Mouse (Mus musculus) midbrain, embryonic 15.5 days (tissue): ENCODE results near the gene Fbrs. TPM values are rescaled to one million over a fixed set of nuclear protein-coding genes. Genes with fewer than 3 reads are reported as not detected.
"Not testable (repeated sequence)": the region's sequence is repeated elsewhere in the genome, so short reads cannot be mapped to it uniquely, and the experiment has no call there.

Source experiments
- ATAC-seq: fragments of 200-750 bp; cut with Nextera tagmentation; replicated peaks from 2 replicates; pipeline ENCODE4 v1.8.0; 2017; ENCODE audit warnings: moderate TSS enrichment
- H3K27ac ChIP-seq: fragments of 300-500 bp; sonication (generic); 2 replicates; pipeline ENCODE4 v1.5.1; 2015; ENCODE audit warnings: mild to moderate bottlenecking, inconsistent platforms
- H3K27me3 ChIP-seq: fragments of 300-500 bp; sonication (generic); replicated peaks from 2 replicates; pipeline ENCODE4 v1.6.1; 2015; ENCODE audit warnings: inconsistent platforms
- H3K36me3 ChIP-seq: fragments of 300-500 bp; sonication (generic); replicated peaks from 2 replicates; pipeline ENCODE4 v1.6.1; 2015; ENCODE audit warnings: inconsistent platforms
- H3K4me1 ChIP-seq: fragments of 300-500 bp; sonication (generic); 2 replicates; pipeline ENCODE4 v1.6.1; 2015; ENCODE audit warnings: inconsistent platforms
- H3K4me2 ChIP-seq: fragments of 300-500 bp; sonication (generic); 2 replicates; pipeline ENCODE4 v1.6.1; 2015; ENCODE audit warnings: inconsistent platforms, mild to moderate bottlenecking, moderate library complexity
- H3K4me3 ChIP-seq: fragments of 300-500 bp; sonication (generic); 2 replicates; pipeline ENCODE4 v1.5.1; 2015; ENCODE audit warnings: mild to moderate bottlenecking, inconsistent platforms
- H3K9ac ChIP-seq: fragments of 300-500 bp; sonication (generic); 2 replicates; pipeline ENCODE4 v1.6.1; 2015; ENCODE audit warnings: mild to moderate bottlenecking, inconsistent platforms
- H3K9me3 ChIP-seq: fragments of 300-500 bp; sonication (generic); 2 replicates; pipeline ENCODE4 v1.6.1; 2016; ENCODE audit warnings: inconsistent platforms
- WGBS: fragments of 180-500 bp; shearing (Covaris S2); methylation state at CpG from one replicate; pipeline ENCODE4 v1.1.7; 2015; ENCODE audit warnings: mixed read lengths; 5-methylcytosine and 5-hydroxymethylcytosine counted together
- polyA plus RNA-seq: library from polyadenylated mRNA; unstranded; fragments of >200 nt; fragmentation: Nextera tagmentation; extraction: Ambion mirVana; gene quantifications from 2 replicates; pipeline ENCODE4 v1.2.1, GENCODE M21; 2015

Gene Fbrs
- polyA plus RNA-seq, 1 experiment from 2014 or later: 15.9 TPM

DNA sequence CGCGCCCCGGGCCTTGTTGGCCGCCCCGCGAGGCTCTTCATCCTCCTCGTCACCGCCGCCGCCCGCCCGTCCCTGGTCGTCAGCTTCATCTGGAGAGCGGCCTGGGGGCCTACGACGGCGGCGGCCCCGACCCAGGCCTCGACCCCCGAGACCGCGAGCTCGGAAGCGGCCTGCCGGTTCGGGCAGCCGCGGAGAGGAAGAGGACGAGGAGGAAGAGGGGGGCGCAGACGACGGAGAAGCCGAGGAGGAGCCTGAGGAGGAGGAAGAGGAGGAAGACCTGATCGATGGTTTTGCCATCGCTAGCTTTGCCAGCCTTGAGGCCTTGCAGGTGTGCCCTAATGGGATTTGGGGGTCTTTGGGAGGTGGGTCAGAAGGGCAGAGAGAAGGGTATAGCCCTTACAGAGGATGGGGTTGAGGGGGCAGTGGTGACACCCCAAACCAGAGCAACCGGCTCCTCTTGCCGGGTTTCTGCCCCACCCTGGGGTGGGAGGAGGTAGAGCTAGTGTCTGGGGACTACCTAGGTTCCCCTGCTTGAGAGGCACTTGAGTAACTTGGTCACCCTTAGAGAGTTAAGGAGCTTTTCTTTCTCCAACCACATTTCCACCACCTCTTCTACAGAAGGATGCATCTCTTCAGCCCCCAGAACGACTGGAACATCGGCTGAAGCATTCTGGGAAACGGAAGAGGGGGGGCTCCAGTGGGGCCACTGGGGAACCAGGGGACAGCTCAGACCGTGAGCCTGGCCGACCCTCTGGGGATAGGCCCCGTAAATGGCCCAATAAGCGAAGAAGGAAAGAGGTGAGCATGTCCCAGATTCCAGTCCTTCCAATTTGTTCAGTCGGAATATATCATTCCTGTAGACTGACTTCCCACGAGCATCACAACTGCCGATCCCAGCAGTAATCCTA lies 573 bp downstream of the Fbrs start:
- ATAC-seq: no peak
- Histone ChIP-seq H3K4me1 (peaks cover 28% of the 10 kb centered on the region), H3K27ac (peak overlapping the region; percentile 96), H3K9ac (peak overlapping the region; percentile 93), H3K4me2 (peak overlapping the region; percentile 94), H3K36me3 (peaks cover 40% of the 10 kb centered on the region), H3K27me3 (no peaks in the 10 kb centered on the region), H3K9me3 (no peaks in the 10 kb centered on the region), H3K4me3 (peak overlapping the region; percentile 86)
- WGBS: 4% methylated on average over 45 of the region's 48 CpGs

DNA sequence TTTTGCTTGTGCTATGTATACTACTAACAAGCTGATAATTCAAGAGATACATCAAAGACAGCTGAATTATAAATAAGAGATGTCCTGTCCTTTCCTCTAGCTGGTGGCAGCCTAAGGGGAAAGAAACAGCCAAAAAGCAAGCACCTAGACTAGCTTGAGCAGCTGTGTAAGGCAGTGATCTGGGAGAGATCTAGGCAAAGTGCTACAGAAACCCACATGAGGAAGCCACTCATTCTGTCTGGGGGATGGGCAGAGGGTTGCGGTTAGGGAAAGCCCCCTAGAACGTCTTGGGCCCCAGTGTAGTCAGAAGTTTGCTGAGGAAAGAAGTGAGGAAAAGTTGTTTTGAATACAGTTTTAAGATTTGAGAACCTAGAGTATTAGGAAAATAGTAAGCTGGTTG lies 1.3 kb downstream of the Fbrs start:
- no peak for ATAC-seq
- Histone ChIP-seq H3K36me3 (peaks cover 34% of the 10 kb centered on the region), H3K9ac (peak overlapping the region; percentile 93), H3K4me2 (peak overlapping the region; percentile 94), H3K4me1 (peaks cover 28% of the 10 kb centered on the region), H3K9me3 (no peaks in the 10 kb centered on the region), H3K27ac (no peak overlapping the region), H3K4me3 (peak overlapping the region; percentile 86), H3K27me3 (no peaks in the 10 kb centered on the region)
- 69% methylated on average over 2 of the region's 2 CpGs for WGBS

DNA sequence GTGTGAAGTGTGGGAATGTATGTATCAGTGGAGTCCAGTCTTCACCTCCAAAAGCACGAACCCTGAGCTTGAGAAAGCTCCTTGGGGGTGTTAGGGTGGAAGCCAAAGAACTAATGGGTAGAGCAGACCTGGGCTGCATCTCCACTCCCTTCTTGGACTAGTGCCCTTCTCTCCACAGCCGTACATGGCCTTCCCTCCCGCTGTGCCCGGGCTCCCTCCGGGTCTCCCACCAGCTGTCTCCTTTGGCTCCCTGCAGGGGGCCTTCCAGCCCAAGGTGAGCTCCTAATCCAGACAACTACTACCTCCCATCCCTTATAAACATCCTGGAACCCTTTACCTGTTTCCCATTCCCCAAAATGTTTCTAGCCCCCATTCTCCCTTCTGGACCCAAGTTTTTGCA lies 6.4 kb downstream of the Fbrs start:
- Histone ChIP-seq H3K4me2 (no peak overlapping the region), H3K27me3 (no peaks in the 10 kb centered on the region), H3K4me3 (no peak overlapping the region), H3K4me1 (peaks cover 10% of the 10 kb centered on the region), H3K9ac (no peak overlapping the region), H3K27ac (no peak overlapping the region), H3K9me3 (no peaks in the 10 kb centered on the region), H3K36me3 (peaks cover 56% of the 10 kb centered on the region)
- 85% methylated on average over 5 of the region's 5 CpGs for WGBS
- ATAC-seq: no peak

DNA sequence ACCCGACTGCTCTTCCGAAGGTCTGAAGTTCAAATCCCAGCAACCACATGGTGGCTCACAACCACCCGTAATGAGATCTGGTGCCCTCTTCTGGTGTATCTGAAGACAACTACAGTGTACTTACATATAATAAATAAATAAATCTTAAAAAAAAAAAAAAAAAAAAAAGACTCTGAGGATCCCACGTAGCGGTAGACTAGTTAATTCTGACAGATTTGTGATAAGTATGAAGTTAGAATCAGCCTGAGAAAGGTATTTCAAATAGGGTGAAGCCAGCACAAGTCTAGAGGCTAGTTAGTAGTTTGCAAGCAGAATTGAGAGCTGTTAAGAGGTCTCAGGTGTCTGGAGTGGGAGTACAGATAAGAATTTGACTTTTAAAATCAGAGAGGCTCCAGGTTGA lies 9.4 kb downstream of the Fbrs start:
- H3K27ac ChIP-seq, H3K4me1 ChIP-seq, H3K4me2 ChIP-seq, H3K9ac ChIP-seq, ATAC-seq, H3K27me3 ChIP-seq, H3K4me3 ChIP-seq, H3K9me3 ChIP-seq: not testable (repeated sequence)
- peaks cover 57% of the 10 kb centered on the region for H3K36me3 ChIP-seq
- 80% methylated on average over 5 of the region's 5 CpGs for WGBS

DNA sequence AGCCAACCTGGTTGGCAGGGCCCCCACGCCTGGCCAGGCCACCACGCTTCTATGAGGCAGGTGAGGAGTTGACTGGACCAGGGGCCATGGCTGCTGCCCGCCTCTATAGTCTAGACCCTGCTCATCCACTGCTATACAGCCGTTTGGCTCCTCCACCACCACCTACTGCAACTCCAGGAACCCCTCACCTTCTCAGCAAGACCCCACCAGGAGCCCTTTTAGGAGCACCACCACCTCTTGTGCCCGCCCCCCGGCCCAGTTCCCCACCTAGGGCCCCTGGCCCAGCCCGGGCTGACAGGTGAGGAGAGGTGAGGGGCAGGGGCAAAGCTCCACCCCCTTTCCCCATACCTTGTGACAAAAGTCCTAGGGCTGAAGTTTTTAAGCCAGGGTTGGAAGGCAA lies 11.0 kb downstream of the Fbrs start:
- WGBS: 94% methylated on average over 7 of the region's 7 CpGs
- ATAC-seq: no peak

DNA sequence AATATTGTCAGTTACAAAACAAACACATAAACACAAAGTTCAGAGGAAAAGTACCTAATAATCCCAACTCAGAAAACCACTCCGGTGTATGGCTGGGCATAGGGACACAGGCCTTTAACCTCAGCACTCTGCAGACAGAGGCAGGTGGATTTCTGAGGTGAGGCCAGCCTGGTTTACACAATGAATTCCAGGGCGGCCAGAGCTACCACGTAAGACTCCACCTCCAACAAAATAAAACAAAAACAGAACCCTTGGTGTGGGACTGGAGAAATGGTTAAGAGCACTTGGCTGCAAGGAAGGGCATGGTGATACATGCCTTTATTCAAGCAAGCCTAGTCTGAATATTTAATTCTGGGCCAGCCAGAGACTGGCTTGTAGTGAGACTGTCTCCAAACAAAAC lies 12.8 kb downstream of the Fbrs start:
- Histone ChIP-seq H3K36me3 (peaks cover 46% of the 10 kb centered on the region), H3K4me3 (no peak overlapping the region), H3K4me2 (no peak overlapping the region), H3K4me1 (no peaks in the 10 kb centered on the region), H3K9me3 (no peaks in the 10 kb centered on the region), H3K27me3 (no peaks in the 10 kb centered on the region), H3K9ac (no peak overlapping the region), H3K27ac (no peak overlapping the region)
- no peak for ATAC-seq
- WGBS: 89% methylated on average over 3 of the region's 3 CpGs

More for the DNA sequence above, 11.0 kb downstream of the Fbrs start:
- Histone ChIP-seq H3K27me3 (no peaks in the 10 kb centered on the region), H3K9me3 (no peaks in the 10 kb centered on the region), H3K36me3 (peaks cover 46% of the 10 kb centered on the region), H3K4me3 (no peak overlapping the region), H3K4me2 (no peak overlapping the region), H3K4me1 (no peaks in the 10 kb centered on the region), H3K9ac (no peak overlapping the region), H3K27ac (no peak overlapping the region)

DNA sequence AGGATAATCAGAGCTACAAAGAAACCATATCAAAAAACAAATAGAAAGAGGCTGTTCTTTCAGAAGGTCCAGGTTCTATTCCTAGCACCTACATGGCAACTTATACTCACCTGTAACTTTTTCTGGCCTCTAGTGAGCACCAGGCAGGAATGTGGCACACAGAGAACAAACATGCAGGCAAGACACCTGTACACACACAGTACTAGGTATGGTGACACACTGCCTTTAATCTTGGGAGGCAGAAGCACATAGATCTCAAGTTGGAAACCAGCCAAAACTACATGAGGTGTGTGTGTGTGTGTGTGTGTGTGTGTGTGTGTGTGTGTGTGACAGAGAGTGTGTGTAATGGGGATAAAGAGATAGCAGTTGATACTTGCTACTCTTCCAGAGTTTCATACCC lies 15.6 kb downstream of the Fbrs start:
- H3K4me1 ChIP-seq: no peaks in the 10 kb centered on the region
- H3K9ac ChIP-seq: no peak overlapping the region
- no peak overlapping the region for H3K27ac ChIP-seq
- H3K27me3 ChIP-seq: no peaks in the 10 kb centered on the region
- no peaks in the 10 kb centered on the region for H3K9me3 ChIP-seq
- peaks cover 21% of the 10 kb centered on the region for H3K36me3 ChIP-seq
- H3K4me2 ChIP-seq: no peak overlapping the region
- no peak overlapping the region for H3K4me3 ChIP-seq
- no peak for ATAC-seq

DNA sequence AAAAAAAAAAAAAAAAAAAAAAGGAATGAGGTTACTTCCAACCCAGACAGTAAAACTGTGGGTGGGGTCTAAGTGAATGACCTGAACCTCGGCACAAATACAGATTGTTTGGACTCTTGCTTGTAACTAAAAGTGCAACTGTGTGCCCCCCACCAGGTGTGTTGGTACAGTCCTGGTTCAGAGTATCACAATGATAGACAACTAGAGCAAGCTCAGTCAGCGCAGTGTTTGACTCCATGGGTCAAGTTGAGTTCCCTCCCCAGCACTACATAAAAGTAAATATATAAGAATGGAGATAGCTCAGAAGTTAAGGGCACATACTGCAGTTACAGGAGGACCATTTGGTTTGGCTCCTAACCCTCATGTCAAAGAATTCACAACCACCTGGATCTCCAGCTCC lies 18.4 kb downstream of the Fbrs start:
- no peaks in the 10 kb centered on the region for H3K4me1 ChIP-seq
- no peak overlapping the region for H3K4me2 ChIP-seq
- no peaks in the 10 kb centered on the region for H3K36me3 ChIP-seq
- WGBS: 90% methylated on average over 2 of the region's 2 CpGs
- no peaks in the 10 kb centered on the region for H3K9me3 ChIP-seq
- no peak overlapping the region for H3K4me3 ChIP-seq
- H3K27ac ChIP-seq: no peak overlapping the region
- no peaks in the 10 kb centered on the region for H3K27me3 ChIP-seq
- H3K9ac ChIP-seq: no peak overlapping the region
- no peak for ATAC-seq

DNA sequence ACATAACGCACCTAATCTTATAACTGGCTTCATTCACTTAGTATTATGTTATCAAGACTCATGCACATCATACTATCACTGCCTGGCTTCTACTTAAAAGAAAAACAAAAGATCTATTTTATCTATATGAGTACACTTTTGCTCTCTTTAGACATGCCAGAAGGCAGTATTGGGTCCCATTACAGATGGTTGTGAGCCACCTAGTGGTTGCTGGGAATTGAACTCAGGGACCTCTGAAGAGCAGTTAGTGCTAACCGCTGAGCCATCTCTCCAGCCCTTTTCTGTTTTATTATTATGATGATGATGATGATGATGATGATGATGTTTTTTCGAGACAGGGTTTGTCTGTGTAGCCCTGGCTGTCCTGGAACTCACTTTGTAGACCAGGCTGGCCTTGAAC lies 19.4 kb downstream of the Fbrs start:
- Histone ChIP-seq H3K9me3 (no peaks in the 10 kb centered on the region), H3K4me2 (no peak overlapping the region), H3K4me3 (no peak overlapping the region), H3K9ac (no peak overlapping the region), H3K4me1 (no peaks in the 10 kb centered on the region), H3K27me3 (no peaks in the 10 kb centered on the region), H3K27ac (no peak overlapping the region), H3K36me3 (no peaks in the 10 kb centered on the region)
- 46% methylated on average over 3 of the region's 3 CpGs for WGBS
- ATAC-seq: no peak

DNA sequence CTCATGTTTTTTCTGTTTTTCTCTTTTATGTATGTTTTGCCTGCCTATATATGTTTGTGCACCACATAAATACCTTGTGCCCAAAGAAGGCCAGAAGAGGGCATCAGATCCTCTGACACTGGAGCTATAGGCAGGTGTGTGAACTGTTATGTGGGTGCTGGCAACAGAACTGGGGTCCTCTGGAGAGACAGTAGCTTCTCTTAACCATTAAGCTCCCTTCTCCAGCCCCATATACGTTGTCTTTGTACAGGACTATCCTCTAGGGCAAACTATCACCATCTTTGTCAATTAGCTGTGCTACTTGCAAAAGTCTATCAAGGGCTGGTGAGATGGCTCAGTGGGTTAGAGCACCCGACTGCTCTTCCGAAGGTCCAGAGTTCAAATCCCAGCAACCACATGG lies 29.3 kb downstream of the Fbrs start:
- WGBS: over 99% methylated on average over 3 of the region's 3 CpGs
- no peak overlapping the region for H3K27ac ChIP-seq
- no peak overlapping the region for H3K9ac ChIP-seq
- H3K27me3 ChIP-seq: no peaks in the 10 kb centered on the region
- peaks cover 9% of the 10 kb centered on the region for H3K4me1 ChIP-seq
- ATAC-seq: no peak
- H3K36me3 ChIP-seq: no peaks in the 10 kb centered on the region
- no peaks in the 10 kb centered on the region for H3K9me3 ChIP-seq
- no peak overlapping the region for H3K4me2 ChIP-seq
- H3K4me3 ChIP-seq: no peak overlapping the region

DNA sequence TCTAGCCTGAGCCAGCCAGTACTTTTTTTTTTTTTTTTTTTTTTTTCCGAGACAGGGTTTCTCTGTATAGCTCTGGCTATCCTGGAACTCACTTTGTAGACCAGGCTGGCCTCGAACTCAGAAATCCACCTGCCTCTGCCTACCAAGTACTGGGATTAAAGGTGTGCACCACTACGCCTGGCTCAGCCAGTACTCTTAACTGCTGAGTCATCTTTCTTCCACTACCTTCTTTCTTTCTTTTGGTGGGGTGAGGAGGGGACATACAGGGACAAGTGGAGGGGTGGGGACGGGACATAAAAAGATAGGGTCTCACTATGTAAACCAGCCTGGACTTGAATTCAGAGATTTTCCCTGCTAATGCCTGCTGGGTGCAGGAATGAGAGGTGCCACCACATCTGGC lies 30.8 kb downstream of the Fbrs start:
- peaks cover 18% of the 10 kb centered on the region for H3K4me1 ChIP-seq
- H3K27me3 ChIP-seq, H3K9me3 ChIP-seq, H3K9ac ChIP-seq, H3K36me3 ChIP-seq, ATAC-seq, H3K4me2 ChIP-seq, H3K4me3 ChIP-seq, H3K27ac ChIP-seq: not testable (repeated sequence)
- WGBS: 92% methylated on average over 4 of the region's 4 CpGs

DNA sequence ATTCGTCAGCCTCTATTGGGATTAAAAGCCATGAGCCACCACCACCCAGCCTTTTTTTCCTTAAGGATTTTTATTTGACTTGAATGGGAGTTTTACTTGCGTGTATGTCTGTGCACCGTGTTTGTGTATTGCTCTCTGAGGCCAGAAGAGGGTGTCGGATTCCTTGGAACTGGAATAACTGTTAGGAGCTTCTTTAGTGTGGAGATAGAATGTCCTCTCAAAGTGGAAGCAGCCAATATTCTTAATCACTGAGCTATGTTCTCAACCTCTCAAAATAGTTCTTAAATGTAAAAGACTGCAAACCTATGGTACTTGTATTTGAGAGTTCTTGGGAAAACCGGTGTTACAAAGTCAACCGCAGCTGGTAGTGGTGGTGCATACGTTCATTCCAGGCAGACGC lies 32.2 kb downstream of the Fbrs start:
- Histone ChIP-seq H3K9me3 (no peaks in the 10 kb centered on the region), H3K4me1 (peaks cover 18% of the 10 kb centered on the region), H3K9ac (peak overlapping the region; percentile 92; the same call in 1 of the 2 replicates), H3K27ac (peak overlapping the region; percentile 99), H3K27me3 (no peaks in the 10 kb centered on the region), H3K4me3 (peak overlapping the region; percentile 78), H3K36me3 (peaks cover 5% of the 10 kb centered on the region), H3K4me2 (peak overlapping the region; percentile 49)
- 39% methylated on average over 8 of the region's 8 CpGs for WGBS
- ATAC-seq: no peak

DNA sequence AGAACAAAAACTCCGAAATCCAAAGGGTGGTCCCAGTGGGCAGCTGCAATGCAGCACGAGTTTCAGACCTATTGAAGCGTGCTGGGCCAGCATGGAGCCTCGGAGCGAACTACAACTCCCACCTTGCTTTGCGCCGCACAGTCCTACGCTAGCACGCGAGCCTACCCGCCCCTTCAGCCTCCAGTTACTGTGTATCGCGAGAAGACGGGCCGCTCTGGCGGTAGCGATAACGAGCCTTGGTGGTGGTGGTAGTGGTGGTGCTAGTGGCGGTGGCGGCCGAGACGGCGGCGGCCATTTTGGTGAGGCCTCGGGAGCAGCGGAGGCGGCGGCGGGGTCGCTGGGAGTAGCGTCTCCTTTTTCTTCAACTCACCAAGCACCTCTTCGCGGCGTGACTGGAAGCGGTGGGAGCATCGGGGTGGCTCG lies 32.8 kb downstream of the Fbrs start, which contains the start of gene Srcap:
TSS of gene Srcap (plus strand) at position 176 of the 423 bp plus-strand sequence.
- peaks cover 18% of the 10 kb centered on the region for H3K4me1 ChIP-seq
- H3K4me3 ChIP-seq: peak within 1 kb of the TSS; percentile 78
- no peaks in the 10 kb centered on the region for H3K9me3 ChIP-seq
- peak within 1 kb of the TSS; percentile 92 for H3K9ac ChIP-seq
- peak within 1 kb of the TSS; percentile 99 for H3K27ac ChIP-seq
- 0% methylated on average over 36 of the region's 37 CpGs for WGBS
- peaks cover 10% of the 10 kb centered on the region for H3K36me3 ChIP-seq
- ATAC-seq: peak; percentile 99
- H3K4me2 ChIP-seq: peak within 1 kb of the TSS; percentile 68
- H3K27me3 ChIP-seq: no peaks in the 10 kb centered on the region
